Mouse (Mus musculus) cortical plate, adult 2 months (tissue): ENCODE measurements at regions not wholly inside any gene's neighbourhood (a gene's known extent, or its start where the extent isn't known, plus 50 kb on each side); places are given as distances from the start of the nearest gene placed in this dataset.

Experiments
- CTCF ChIP-seq: fragments of 200-500 bp; IDR thresholded peaks from 2 replicates; pipeline ENCODE4 v1.5.1; 2011; ENCODE audit warnings: mild to moderate bottlenecking, control low read depth, low read length; ENCODE audit not compliant: insufficient read depth; ENCODE audit errors: extremely low read depth
- POLR2A ChIP-seq: fragments of 200-500 bp; IDR thresholded peaks from 2 replicates; pipeline ENCODE4 v1.6.1; 2011; ENCODE audit warnings: mild to moderate bottlenecking, low read length, control low read depth; ENCODE audit not compliant: insufficient read depth; ENCODE audit errors: extremely low read depth

DNA sequence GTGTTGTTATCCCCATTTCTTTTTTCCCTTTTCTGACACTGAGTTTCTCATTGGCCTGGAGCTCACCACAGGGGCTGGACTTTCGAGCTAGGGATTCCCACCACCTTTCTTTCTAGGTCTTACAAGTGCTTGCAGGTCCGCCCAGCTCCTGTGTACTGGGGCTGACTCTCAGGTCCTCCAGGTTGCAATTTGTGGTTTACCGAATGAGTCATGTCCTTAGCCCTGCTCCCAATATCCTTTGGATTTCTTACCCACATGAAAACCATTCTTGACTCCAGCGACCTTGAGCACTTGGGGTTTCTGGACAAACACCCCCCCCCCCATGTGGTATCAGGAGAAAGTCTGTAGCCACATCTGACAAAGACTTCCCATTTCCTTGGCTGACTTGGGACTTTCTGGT is 167.3 kb downstream of the Vrk1 start:
- TF ChIP-seq CTCF (no peak), POLR2A (no peak)
